Mouse (Mus musculus) lung, embryonic 15.5 days (tissue): ENCODE measurements around the gene Eprs. TPM values are rescaled to one million over a fixed set of nuclear protein-coding genes. Genes with fewer than 3 reads are reported as not detected.

Experiments
- ATAC-seq: fragments of 200-750 bp; cut with Nextera tagmentation; 2 replicates; pipeline ENCODE4 v1.8.0; 2017; ENCODE audit warnings: moderate number of reproducible peaks, borderline replicate concordance; ENCODE audit not compliant: low FRiP score, low TSS enrichment; ENCODE audit errors: extremely low read depth
- H3K27ac ChIP-seq: fragments of 300-500 bp; sonication (generic); 2 replicates; pipeline ENCODE4 v1.5.1; 2015; ENCODE audit warnings: moderate library complexity, mild to moderate bottlenecking, inconsistent platforms
- H3K27me3 ChIP-seq: fragments of 300-500 bp; sonication (generic); 2 replicates; pipeline ENCODE4 v1.6.1; 2015; ENCODE audit warnings: inconsistent platforms
- H3K36me3 ChIP-seq: fragments of 300-500 bp; sonication (generic); 2 replicates; pipeline ENCODE4 v1.6.1; 2015; ENCODE audit warnings: inconsistent platforms
- H3K4me1 ChIP-seq: fragments of 300-500 bp; sonication (generic); 2 replicates; pipeline ENCODE4 v1.6.1; 2015; ENCODE audit warnings: inconsistent platforms
- H3K4me2 ChIP-seq: fragments of 300-500 bp; sonication (generic); 2 replicates; pipeline ENCODE4 v1.6.1; 2015; ENCODE audit warnings: inconsistent platforms, mild to moderate bottlenecking, moderate library complexity
- H3K4me3 ChIP-seq: fragments of 300-500 bp; sonication (generic); 2 replicates; pipeline ENCODE4 v1.5.1; 2015; ENCODE audit warnings: mild to moderate bottlenecking, inconsistent platforms
- H3K9ac ChIP-seq: fragments of 300-500 bp; sonication (generic); 2 replicates; pipeline ENCODE4 v1.6.1; 2015; ENCODE audit warnings: inconsistent platforms
- H3K9me3 ChIP-seq: fragments of 300-500 bp; sonication (generic); 2 replicates; pipeline ENCODE4 v1.6.1; 2016; ENCODE audit warnings: inconsistent platforms
- WGBS: fragments of 180-500 bp; shearing (Covaris S2); methylation state at CpG from one replicate; pipeline ENCODE4 v1.1.7; 2015; 5-methylcytosine and 5-hydroxymethylcytosine counted together
- polyA plus RNA-seq: library from polyadenylated mRNA; unstranded; fragments of >200 nt; fragmentation: Nextera tagmentation; extraction: Ambion mirVana; gene quantifications from 2 replicates; pipeline ENCODE4 v1.2.1, GENCODE M21; 2015

Eprs gene
- polyA plus RNA-seq, 1 experiment from 2014 or later: 148 TPM

GRCm38 (mm10) chr1:185335231-185335765 is 27.5 kb upstream of the Eprs start:
- Histone ChIP-seq H3K27ac (no peak overlapping the region), H3K4me2 (no peak overlapping the region), H3K9me3 (no peaks in the 10 kb centered on the region), H3K36me3 (no peaks in the 10 kb centered on the region), H3K4me3 (no peak overlapping the region), H3K4me1 (peaks cover 10% of the 10 kb centered on the region), H3K9ac (no peak overlapping the region), H3K27me3 (no peaks in the 10 kb centered on the region)
- WGBS: 75% methylated on average over 6 of the region's 6 CpGs
- ATAC-seq: no peak

- H3K27me3 ChIP-seq: no peaks in the 10 kb centered on the region
- no peak overlapping the region for H3K4me2 ChIP-seq
- WGBS: 60% methylated on average over 3 of the region's 3 CpGs
- peaks cover 10% of the 10 kb centered on the region for H3K4me1 ChIP-seq
- no peak for ATAC-seq
- H3K9me3 ChIP-seq: no peaks in the 10 kb centered on the region
- H3K36me3 ChIP-seq: peaks cover 5% of the 10 kb centered on the region; the same call in 1 of the 2 replicates
- H3K27ac ChIP-seq: no peak overlapping the region
- H3K9ac ChIP-seq: no peak overlapping the region
- no peak overlapping the region for H3K4me3 ChIP-seq
These were observed 26.3 kb upstream of the Eprs start for GRCm38 (mm10) chr1:185336535-185336934.

- 93% methylated on average over 4 of the region's 4 CpGs for WGBS
- no peak overlapping the region for H3K9ac ChIP-seq
- no peak overlapping the region for H3K27ac ChIP-seq
- H3K4me3 ChIP-seq: no peak overlapping the region
- H3K4me2 ChIP-seq: no peak overlapping the region
- no peak for ATAC-seq
- H3K9me3 ChIP-seq: no peaks in the 10 kb centered on the region
- no peaks in the 10 kb centered on the region for H3K27me3 ChIP-seq
- H3K36me3 ChIP-seq: peaks cover 48% of the 10 kb centered on the region
- no peaks in the 10 kb centered on the region for H3K4me1 ChIP-seq
These were observed 20.4 kb upstream of the Eprs start for GRCm38 (mm10) chr1:185342441-185342840.

- 86% methylated on average over 8 of the region's 8 CpGs for WGBS
- no peak for ATAC-seq
These were observed 19.4 kb upstream of the Eprs start for GRCm38 (mm10) chr1:185343422-185343821.

GRCm38 (mm10) chr1:185346188-185346587 is 16.7 kb upstream of the Eprs start:
- 64% methylated on average over 10 of the region's 10 CpGs for WGBS
- Histone ChIP-seq H3K4me2 (no peak overlapping the region), H3K27me3 (no peaks in the 10 kb centered on the region), H3K9ac (no peak overlapping the region), H3K9me3 (no peaks in the 10 kb centered on the region), H3K27ac (no peak overlapping the region), H3K4me3 (no peak overlapping the region), H3K36me3 (peaks cover 77% of the 10 kb centered on the region), H3K4me1 (no peaks in the 10 kb centered on the region)
- ATAC-seq: no peak

More at GRCm38 (mm10) chr1:185343422-185343821, 19.4 kb upstream of the Eprs start:
- Histone ChIP-seq H3K4me2 (no peak overlapping the region), H3K9me3 (no peaks in the 10 kb centered on the region), H3K36me3 (peaks cover 55% of the 10 kb centered on the region), H3K9ac (no peak overlapping the region), H3K4me3 (no peak overlapping the region), H3K4me1 (no peaks in the 10 kb centered on the region), H3K27ac (no peak overlapping the region), H3K27me3 (no peaks in the 10 kb centered on the region)

- Histone ChIP-seq H3K27me3 (no peaks in the 10 kb centered on the region), H3K9me3 (no peaks in the 10 kb centered on the region), H3K4me3 (no peak overlapping the region), H3K9ac (no peak overlapping the region), H3K4me2 (no peak overlapping the region), H3K27ac (no peak overlapping the region), H3K4me1 (no peaks in the 10 kb centered on the region), H3K36me3 (peaks cover 72% of the 10 kb centered on the region)
- no peak for ATAC-seq
- WGBS: 92% methylated on average over 14 of the region's 14 CpGs
These were observed 13.1 kb upstream of the Eprs start for GRCm38 (mm10) chr1:185349741-185350140.

- Histone ChIP-seq H3K4me1 (no peaks in the 10 kb centered on the region), H3K4me2 (no peak overlapping the region), H3K9me3 (no peaks in the 10 kb centered on the region), H3K36me3 (peaks cover 71% of the 10 kb centered on the region), H3K27me3 (no peaks in the 10 kb centered on the region), H3K27ac (no peak overlapping the region), H3K4me3 (no peak overlapping the region), H3K9ac (no peak overlapping the region)
- WGBS: 89% methylated on average over 4 of the region's 4 CpGs
- ATAC-seq: no peak
These were observed 12.2 kb upstream of the Eprs start for GRCm38 (mm10) chr1:185350611-185351010.

GRCm38 (mm10) chr1:185352151-185352550 is 10.7 kb upstream of the Eprs start:
- no peaks in the 10 kb centered on the region for H3K4me1 ChIP-seq
- WGBS: 91% methylated on average over 12 of the region's 12 CpGs
- no peak overlapping the region for H3K9ac ChIP-seq
- no peaks in the 10 kb centered on the region for H3K27me3 ChIP-seq
- H3K9me3 ChIP-seq: no peaks in the 10 kb centered on the region
- H3K4me3 ChIP-seq: no peak overlapping the region
- H3K36me3 ChIP-seq: peaks cover 66% of the 10 kb centered on the region
- H3K4me2 ChIP-seq: no peak overlapping the region
- ATAC-seq: no peak
- H3K27ac ChIP-seq: no peak overlapping the region

GRCm38 (mm10) chr1:185353351-185353750 is 9.5 kb upstream of the Eprs start:
- Histone ChIP-seq H3K4me3 (no peak overlapping the region), H3K27me3 (no peaks in the 10 kb centered on the region), H3K9me3 (no peaks in the 10 kb centered on the region), H3K4me2 (no peak overlapping the region), H3K9ac (no peak overlapping the region), H3K36me3 (peaks cover 68% of the 10 kb centered on the region), H3K4me1 (no peaks in the 10 kb centered on the region), H3K27ac (no peak overlapping the region)
- 94% methylated on average over 8 of the region's 8 CpGs for WGBS
- ATAC-seq: no peak

GRCm38 (mm10) chr1:185354731-185355130 is 8.1 kb upstream of the Eprs start:
- Histone ChIP-seq H3K27ac (no peak overlapping the region), H3K36me3 (peaks cover 56% of the 10 kb centered on the region), H3K4me2 (no peak overlapping the region), H3K27me3 (no peaks in the 10 kb centered on the region), H3K4me1 (no peaks in the 10 kb centered on the region), H3K4me3 (no peak overlapping the region), H3K9me3 (no peaks in the 10 kb centered on the region), H3K9ac (no peak overlapping the region)
- WGBS: 86% methylated on average over 4 of the region's 4 CpGs
- ATAC-seq: no peak

GRCm38 (mm10) chr1:185356246-185356645 is 6.6 kb upstream of the Eprs start:
- ATAC-seq: no peak
- peaks cover 46% of the 10 kb centered on the region for H3K36me3 ChIP-seq
- H3K27me3 ChIP-seq: no peaks in the 10 kb centered on the region
- WGBS: 95% methylated on average over 8 of the region's 8 CpGs
- no peak overlapping the region for H3K9ac ChIP-seq
- H3K4me2 ChIP-seq: no peak overlapping the region
- no peaks in the 10 kb centered on the region for H3K4me1 ChIP-seq
- H3K4me3 ChIP-seq: no peak overlapping the region
- no peaks in the 10 kb centered on the region for H3K9me3 ChIP-seq
- H3K27ac ChIP-seq: no peak overlapping the region

- no peak overlapping the region for H3K4me2 ChIP-seq
- WGBS: 79% methylated on average over 4 of the region's 4 CpGs
These were observed 4.6 kb upstream of the Eprs start for GRCm38 (mm10) chr1:185358211-185358610.

More at GRCm38 (mm10) chr1:185358211-185358610, 4.6 kb upstream of the Eprs start:
- H3K27ac ChIP-seq: no peak overlapping the region
- no peaks in the 10 kb centered on the region for H3K27me3 ChIP-seq
- H3K9me3 ChIP-seq: no peaks in the 10 kb centered on the region
- H3K9ac ChIP-seq: no peak overlapping the region
- H3K4me1 ChIP-seq: peaks cover 8% of the 10 kb centered on the region
- no peak for ATAC-seq
- no peak overlapping the region for H3K4me3 ChIP-seq
- H3K36me3 ChIP-seq: peaks cover 34% of the 10 kb centered on the region
